Mouse (Mus musculus) kidney, postnatal 36 days (tissue): ENCODE measurements at regions not wholly inside any gene's neighbourhood (a gene's known extent, or its start where the extent isn't known, plus 50 kb on each side); places are given as distances from the start of the nearest gene placed in this dataset.
"Not testable (repeated sequence)": the region's sequence is repeated elsewhere in the genome, so short reads cannot be mapped to it uniquely, and the experiment has no call there.

Experiments used
- DNase-seq, 2 experiments: peaks; one replicate each; pipeline ENCODE4 v3.0.0; 2021 to 2022; ENCODE audit warnings: mixed read lengths in 2 of 2

DNA sequence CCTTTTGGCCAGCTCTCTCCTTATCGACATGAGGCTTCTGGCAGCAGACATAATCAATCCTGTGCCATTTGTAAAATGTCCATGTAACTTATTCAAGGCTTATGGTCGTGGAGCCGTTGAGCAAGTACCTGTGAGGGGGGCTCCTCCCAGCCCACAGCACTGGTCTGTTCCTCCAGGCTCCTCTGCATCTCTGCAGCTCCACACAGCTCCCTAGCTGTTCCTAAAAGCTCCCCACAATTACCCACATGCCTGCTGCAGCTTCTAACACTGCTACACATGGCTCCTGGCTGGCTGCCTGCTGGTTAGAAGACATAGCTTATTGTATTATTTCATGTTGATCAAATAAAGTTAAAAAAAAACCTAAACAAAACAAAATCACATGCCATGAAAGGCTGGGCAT, 77.9 kb downstream of the Tcp10c start:
- DNase-seq = not testable (repeated sequence)

DNA sequence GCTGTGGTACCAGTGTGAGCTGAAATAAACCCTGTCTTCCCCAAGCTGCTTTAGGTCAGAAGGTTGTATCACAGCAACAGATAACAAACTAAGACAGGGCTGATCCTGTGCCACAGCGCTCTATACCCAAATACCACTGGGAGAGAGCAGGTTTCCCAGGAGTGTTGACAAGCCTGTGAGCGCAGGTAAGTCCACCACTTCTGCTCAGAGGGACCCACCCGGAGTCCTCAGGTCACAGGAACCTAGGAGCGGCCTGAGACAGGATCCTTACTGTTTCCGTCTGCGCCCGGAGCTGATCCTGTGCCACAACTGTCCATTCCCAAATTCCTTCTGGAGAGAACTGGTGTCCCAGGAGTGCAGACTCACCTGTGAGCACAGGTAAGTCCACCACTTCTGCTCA, 79.8 kb downstream of the Tcp10c start:
- DNase-seq = not testable (repeated sequence)

DNA sequence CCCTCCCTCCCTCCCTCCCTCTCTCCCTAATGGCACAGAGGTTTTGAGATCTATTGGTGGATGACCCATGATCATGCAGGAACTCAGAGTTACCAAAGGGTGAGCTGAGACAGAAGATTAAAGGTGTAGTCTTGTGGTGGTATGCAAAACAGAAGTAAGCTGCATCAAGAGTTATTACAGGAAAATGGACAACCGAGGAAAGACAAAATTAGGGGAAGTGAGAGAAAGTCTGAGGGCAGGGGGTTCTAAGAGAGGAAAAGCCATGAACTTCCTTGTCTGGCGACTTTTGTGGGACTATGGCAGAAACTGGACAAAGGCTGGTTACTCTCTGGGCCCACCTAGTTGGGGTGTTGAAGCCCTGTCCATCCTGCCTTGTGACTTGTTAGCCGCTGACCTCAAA, 84.4 kb downstream of the Tcp10c start:
- not testable (repeated sequence) for DNase-seq

DNA sequence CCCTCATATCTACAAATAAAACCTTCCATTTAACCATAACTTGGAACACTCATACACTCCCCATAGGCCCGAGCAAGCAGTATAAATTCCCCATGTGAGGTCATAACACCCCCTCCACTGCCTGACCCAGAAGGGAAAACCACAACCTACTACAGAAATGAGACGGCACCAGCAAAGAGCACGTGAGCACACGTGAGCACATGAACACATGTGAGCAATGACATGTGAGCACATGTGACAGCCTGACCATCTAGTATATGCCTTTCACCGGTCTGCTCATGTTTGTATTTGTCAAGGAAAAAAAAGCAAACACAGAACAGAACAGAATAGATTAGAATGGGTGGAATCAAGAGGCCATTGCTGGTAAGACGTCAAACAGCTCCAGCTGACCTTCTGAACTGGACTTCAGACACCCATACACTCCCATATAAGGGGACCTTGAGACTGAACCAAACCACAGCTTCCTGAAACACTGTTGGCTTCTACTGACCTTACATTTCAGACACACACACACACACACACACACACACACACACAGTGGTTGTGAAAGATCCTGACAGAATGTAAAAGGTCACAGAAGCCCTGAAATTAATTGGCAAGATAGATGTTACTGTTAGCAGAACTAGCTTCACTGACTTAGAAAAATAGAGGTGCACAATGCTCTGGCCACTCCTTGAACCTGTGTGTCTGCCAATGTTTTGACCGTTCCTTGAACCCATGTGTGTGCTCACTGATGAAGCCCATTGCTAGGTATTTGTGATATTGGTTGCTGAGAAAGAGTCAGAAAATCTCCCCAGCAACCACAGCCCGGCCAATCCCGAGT, 86.5 kb downstream of the Tcp10c start:
- DNase-seq = peak; percentile 6 to 12

DNA sequence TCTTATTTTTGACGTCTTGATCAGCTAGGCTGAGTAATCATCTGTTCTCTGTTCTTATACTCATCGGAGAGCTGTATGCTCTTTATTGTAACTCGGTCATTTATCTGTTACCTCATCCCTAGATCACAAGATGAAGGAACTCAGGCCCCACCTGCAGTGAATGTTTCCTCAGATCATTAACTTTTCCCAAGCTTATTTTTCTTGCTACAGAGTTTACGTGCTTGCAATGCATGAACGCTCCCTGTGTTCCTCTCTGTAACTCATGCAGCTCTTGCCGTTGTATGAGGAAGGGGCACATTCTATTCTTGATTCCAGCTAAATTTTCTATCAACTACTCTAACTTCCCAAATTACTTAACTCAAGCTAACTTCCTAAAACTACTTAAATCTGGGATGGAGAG, 87.9 kb downstream of the Tcp10c start:
- not testable (repeated sequence) for DNase-seq

DNA sequence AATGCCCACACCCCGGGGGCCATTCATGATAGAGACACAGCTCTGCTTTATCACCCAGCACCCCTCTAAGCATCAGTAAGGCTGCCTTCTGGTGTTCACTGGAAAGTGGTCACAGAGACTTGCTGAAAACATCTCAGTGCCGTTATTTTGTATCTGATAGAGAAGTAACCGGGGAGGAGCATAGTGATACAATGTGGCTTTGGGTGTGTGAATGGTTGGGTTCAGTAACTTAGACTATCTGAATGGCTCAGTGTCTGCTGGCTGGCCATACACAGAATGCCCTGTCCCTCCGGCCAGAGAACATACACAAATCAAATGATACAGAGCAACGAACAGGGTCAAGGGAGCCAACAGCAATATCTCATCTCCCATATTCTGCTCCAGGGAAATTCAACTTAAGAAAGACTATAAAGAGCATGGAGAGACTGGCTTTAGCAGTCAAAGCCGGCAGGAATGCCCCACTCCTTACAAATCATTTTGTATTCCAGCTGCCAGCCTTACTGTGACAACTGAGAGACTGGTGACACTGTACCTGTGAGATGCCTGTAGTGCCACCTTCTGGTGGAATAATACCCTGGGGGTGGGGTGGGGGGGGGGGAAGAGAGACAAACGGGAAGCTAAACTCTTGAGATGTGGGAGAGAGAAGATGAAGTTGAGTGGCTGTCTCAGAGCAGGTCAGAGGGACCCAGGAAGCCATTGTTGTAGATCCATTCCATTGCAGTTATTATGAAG, 102.7 kb downstream of the Tcp10c start:
- DNase-seq = not testable (repeated sequence)

DNA sequence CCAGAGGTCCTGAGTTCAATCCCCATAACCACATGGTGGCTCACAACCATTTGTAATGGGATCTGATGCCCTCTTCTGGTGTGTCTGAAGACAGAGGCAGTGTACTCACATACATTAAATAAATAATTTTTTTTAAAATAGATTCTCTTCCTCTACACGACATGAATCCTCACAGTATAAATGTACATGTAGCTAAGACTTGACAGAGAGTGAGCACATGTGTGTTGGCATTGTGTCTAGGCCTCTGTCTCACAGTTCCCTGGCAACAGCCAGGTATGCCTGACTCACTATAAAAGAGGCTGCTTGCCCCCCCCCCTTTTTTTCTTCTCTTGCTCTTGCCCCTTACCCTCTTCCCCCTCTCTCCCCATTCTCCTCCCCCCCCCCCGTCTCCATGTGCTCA, 103.6 kb downstream of the Tcp10c start:
- not testable (repeated sequence) for DNase-seq

DNA sequence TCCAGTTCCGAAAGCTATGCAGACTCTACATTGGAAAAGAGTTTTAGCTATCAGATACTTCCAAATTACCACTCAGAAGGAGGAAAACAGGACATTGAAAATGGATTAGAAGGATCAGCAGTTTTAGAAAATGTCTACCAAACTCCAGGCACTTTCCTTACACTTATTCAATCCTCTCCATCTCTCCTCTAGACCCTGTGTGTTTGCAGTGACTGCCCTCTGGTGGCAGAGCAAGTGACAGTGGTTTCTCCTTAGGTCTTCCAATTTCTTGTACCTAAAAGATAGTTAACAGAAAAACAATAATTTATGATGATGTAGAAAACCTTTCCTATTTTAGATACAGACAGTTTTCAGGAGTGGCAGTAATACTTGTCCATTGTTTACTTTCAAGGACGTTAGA, 104.4 kb downstream of the Tcp10c start:
- DNase-seq = not testable (repeated sequence)

DNA sequence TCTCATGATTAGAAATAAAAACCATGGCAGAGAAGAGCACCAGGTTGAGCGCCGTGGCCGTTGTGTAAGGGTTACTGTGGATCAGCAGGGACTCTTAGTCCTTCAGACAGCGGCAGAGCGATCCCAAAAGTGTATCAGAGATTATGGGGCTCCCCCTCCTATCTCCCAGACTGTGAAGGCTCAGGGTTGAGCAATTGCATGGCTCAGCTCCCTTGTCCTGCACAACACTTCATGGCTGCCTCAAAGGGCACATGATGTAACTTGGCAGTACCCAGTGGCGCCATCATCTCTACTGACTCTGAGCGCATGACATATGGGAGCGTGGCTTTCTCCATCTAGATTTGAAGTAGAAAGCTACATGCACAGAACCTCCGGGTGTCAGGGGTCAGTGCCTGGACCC, 108.3 kb downstream of the Tcp10c start:
- DNase-seq = not testable (repeated sequence)

DNA sequence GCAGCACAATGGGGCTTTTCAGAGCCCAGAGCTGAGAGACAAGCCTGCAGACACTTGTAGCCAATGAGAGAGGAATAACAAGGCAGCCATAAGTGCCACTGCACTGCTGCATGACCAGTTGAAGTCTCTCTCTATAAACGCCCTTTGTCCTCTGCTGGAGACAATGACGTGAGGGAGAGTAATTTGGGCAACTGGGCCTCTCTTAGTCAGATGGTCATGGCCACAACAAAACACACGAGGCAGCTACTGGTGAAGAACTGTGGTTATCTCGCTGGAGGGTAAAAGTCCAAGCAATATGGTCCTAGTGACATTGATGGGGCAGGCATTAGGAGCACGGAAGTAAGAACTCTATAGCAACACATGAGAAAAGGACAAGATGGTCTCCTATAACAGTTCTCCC, 111.5 kb downstream of the Tcp10c start:
- DNase-seq = not testable (repeated sequence)

DNA sequence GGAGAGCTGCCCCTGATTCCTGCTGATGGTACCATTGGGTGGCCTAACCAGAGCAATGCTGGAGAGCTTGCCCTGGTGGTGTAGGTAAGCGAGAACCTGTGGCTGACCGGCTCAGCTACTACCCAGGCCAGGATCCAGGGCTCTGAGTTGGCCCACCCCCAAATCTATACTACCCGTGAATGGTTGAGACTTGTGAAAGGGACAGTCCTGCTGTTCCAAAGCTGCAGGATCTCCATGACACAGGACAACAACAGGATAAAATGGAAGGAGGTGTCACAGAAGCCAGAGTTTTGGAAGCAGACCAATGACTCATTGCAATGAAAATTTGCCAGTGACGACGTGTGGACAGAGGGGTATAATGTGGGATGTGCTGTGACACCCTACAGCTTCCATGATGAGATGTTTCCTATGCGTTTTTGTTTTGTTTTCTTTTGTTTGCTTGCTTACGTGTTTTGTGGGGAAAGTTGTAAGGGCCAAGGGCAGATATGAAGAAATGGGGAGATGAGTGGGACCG, 115.6 kb downstream of the Tcp10c start:
- not testable (repeated sequence) for DNase-seq

DNA sequence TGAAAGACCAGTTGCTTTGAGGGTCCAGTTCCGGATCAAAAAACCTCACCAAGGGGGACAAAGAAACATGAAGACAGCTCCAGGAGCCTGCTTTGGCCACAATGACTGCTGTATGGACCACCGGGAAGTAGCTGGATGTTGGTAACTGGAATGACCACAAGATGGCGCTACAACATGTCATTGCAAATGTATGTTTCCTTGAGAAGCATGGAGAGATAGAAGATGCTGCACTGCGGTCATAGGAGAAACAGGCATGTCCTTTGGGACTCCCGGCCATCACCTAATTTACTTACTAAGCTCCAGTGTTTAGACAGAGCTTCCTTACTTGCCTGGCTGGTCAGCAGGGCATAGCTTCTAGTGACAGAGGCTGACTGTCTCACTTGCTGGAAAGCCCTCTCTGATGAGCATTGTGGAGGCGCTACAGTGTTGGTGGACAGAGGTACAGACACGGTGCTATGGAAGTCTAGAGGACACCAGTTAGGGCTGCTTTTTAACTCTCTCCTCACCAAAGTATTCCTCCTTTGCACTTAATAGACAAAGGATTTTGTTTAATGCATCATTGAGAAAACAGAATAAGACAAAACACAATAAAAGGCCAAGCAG, 118.2 kb downstream of the Tcp10c start:
- DNase-seq = peak; percentile 72 to 83

DNA sequence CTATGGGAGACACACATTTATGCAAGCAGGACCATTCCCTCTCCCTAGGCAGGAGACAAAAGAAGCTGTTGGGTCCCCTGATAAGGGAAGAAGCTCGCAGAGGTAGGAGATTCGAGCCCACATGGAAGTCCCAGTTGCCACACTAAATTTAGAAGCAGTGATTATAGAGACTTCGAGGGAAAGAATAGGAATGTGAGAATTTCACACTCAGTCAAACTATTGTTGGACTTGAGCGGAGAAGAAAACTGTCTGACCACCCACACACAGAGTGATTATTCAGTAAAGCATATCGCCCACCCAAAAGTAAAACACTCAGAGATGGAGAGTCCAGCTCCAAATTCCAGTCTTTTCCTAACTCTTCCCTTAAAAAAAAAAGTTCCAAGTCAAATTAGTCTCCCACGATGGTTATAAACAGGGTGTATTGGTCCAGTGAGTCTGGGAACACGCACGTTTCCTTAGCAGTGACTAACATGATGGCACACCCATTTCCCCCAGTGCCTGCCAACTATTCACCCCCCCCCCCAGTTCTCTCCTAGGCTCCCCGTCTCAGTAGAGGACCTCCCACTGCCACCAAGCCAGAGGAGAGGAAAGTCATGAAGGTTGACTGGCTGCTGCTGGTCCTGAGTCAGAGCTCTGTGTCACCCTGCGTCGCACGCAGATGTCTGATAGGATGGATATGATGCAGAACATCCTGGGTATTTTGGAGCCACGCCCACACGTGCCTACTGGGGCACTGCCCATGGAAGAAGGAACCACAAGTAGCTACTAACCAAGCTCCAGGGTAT, 120.1 kb downstream of the Tcp10c start:
- peak; percentile 31 to 52 for DNase-seq

DNA sequence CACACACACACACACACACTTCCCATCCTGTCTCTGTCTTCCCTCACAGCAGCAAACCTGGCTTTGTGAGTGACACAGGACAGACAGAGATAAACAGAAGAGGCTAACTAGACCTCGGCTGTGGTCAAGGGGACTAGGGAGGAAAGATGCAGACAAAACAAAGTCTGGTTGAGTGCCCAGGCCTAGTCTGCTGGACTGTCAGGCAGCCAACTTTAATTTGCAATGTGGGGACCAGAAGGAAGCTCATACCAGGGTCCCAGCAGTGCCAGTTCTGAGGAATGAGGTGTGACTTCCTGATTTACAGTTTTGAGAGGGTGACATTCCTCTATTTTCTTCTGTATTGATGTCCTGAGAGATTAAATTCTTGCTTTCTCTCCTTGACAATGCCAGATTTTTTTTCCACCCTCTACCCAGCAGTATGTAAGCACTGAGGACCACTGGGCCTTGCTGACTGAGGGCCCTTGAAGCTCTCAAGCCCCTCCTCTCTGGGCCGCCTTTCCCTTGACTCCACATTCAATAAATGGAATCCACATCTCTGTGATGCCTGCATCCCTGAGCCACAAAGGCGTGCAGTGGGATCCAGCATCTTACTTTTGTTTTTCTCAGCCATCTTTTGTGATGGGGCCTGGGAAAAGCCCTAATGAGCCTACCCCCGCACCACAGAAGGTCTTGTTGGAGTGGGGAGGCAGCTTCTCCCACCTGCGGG, 124.6 kb downstream of the Tcp10c start:
- DNase-seq = peak in 1 of 2 experiments; percentile 11

DNA sequence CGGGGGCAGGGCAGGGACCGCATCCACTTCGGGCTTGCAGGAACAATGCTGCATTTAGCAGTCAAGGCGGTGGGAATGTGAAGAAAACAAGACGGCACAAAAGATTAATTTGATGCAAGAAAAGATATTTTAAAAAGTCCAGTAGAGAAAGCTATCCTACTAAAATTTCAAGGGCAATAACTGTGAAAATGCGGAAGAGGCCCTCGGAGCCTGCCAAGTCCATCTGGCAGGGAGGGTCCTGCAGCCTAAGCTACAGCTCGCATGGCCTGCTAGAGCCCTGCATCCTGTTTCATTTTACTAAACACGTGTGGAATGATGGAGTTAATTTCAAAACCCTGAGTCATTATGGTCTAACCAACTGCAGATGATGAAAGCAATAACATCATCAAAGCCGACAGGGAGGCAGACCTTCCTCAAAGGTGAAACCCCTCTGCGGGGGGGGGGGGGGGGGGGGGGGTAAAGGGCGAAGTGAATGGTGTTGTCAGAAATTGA, 125.2 kb downstream of the Tcp10c start:
- peak in 1 of 2 experiments; percentile 4 for DNase-seq

DNA sequence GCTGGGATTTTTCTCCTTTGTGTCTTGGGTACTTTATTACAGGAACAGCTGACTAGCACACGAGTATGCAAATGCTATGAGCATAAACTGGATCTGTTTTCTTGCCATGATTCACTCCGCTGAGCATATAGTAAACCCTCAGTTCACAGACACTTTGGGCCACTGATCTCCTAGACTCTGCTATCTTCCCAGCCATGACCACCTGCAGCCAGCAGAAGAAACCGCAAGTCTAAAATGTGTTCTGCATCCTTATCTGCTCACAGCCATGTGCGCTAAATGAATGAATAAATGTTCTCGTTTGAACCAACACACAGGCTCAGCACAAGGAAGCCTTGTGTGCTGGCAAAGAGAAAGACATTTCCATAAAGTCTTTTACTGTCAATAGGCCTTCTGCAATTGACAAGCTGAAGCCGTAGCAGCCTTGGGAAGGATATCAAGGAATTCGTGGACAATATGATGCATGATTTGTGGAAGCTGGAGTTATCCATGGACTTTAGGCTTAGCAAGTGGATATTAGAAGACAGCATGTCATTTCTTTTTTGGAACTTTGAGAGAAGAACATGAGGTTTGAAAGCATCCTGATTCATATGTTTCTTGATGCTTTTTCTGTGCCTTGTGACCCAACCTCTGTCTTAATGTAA, 127.2 kb downstream of the Tcp10c start:
- no peak for DNase-seq

DNA sequence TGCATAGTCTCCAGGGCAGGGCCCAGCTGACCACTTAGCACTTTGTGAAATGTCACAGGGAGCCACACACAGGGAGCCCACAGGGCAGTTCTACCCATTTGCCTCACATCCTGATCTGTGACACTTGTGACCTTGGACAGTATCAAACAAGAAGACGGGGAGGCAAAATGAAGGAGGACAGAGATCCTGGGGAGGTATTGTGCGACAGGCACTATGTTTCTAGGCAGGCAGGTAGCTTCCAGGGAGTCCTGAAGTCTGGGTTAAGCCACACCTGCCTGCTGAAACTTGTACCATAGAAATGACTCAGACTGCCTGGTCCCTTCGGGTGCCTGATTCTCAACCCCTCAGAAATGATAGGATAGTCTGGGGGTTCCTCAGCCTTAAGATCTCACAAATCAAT, 127.8 kb downstream of the Tcp10c start:
- no peak for DNase-seq

DNA sequence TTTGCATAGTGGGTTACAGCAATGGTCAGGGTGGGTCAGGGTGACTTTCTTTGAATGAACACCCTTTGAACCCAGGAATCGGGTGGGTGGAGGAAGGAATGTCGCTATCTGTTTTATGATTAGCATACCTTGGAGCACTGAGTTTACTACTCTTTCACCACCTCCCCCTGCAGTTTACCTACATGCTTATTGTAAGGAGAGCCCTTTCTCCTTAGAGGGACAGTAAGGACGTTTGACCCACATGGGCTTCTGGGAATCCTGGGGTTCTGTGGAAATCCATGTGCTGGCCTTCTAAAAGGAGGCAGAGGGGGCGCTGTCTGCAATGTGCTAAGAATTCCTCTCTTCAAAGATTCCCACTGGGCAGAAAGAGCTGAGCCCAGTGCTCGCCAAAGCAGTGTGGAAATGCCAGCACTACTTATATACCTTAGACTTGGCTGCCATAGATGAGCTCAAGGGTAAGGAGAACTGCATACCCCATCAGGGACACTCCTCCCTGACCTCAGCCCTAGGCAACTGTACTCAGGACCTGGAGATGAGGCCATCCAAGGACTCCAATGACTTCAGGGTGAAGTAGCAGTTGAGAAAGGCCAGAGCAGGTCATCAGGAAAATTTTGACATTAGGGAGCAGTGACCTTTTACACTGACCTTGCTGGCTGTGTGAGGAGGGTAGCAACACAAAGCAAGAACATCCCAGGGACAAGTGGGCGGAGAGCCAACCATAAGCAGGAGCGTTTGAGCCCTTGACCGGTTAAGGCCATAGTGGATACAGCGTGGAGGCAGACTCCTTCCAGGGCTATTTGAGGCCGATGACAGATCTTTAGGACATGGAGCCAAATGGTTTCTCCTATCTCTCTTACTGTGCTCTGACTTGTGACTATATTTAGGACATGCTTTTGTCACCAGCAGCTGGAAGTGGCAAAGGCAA, 133.2 kb downstream of the Tcp10c start:
- DNase-seq = peak; percentile 7 to 19

DNA sequence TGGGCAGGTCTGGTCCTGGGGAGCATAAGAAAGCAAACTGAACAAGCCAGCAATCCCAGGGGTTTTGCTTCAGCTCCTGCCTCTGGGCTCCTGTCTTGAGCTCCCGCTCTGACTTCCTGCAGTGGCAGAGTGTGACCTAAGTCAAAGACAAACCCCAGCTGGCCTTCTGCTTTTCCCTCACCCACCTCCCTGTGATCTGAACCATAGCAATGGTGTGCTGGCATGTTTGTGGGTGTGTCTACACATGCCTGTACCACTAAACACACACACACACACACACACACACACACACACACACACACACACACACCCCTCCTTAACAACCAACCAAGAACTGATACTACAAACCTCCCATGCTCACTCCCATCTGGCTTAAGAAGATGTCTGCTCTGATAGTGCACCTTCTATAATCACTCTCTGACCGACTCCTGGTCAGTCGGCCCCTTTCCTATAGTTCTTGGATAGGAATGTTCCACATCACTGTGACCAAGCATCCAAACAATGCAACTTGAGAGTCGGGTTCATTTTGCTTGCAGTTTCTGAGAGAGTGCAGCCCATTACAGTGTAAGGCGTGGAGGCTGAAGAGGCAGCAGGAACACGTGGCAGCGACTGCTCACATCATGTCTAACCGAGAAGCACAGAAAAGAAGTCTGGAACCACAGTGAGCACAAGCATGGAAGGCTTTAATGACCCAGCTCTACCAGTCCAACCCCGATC, 134.4 kb downstream of the Tcp10c start:
- DNase-seq = no peak
